Mouse (Mus musculus) limb, embryonic 11.5 days (tissue): ENCODE measurements around the gene Plekha6. TPM values are rescaled to one million over a fixed set of nuclear protein-coding genes. Genes with fewer than 3 reads are reported as not detected.

Experiments
- ATAC-seq: fragments of 200-750 bp; cut with Nextera tagmentation; 2 replicates; pipeline ENCODE4 v1.8.0; 2017; ENCODE audit warnings: low read depth; ENCODE audit not compliant: insufficient number of reproducible peaks, low FRiP score, low TSS enrichment
- DNase-seq: peaks from one replicate; pipeline ENCODE4 v3.0.0-alpha.2; 2015; ENCODE audit warnings: low spot score
- H3K27ac ChIP-seq: fragments of 300-500 bp; sonication (generic); replicated peaks from 2 replicates; pipeline ENCODE4 v1.5.1; 2014; ENCODE audit warnings: low read depth, mild to moderate bottlenecking, low read length
- H3K27me3 ChIP-seq: fragments of 300-500 bp; sonication (generic); 2 replicates; pipeline ENCODE4 v1.6.1; 2014; ENCODE audit warnings: mild to moderate bottlenecking, low read length, mixed read lengths; ENCODE audit not compliant: control insufficient read depth, insufficient read depth
- H3K36me3 ChIP-seq: fragments of 300-500 bp; sonication (generic); 2 replicates; pipeline ENCODE4 v1.6.1; 2014; ENCODE audit warnings: mild to moderate bottlenecking, low read length, moderate library complexity, mixed read lengths; ENCODE audit not compliant: control insufficient read depth, insufficient read depth
- H3K4me1 ChIP-seq: fragments of 300-500 bp; sonication (generic); 2 replicates; pipeline ENCODE4 v1.6.1; 2014; ENCODE audit warnings: low read length, mixed read lengths; ENCODE audit not compliant: control insufficient read depth, insufficient read depth
- H3K4me2 ChIP-seq: fragments of 300-500 bp; sonication (generic); 2 replicates; pipeline ENCODE4 v1.6.1; 2014; ENCODE audit warnings: low read depth, mild to moderate bottlenecking, moderate library complexity; ENCODE audit not compliant: severe bottlenecking
- H3K4me3 ChIP-seq: fragments of 300-500 bp; sonication (generic); 2 replicates; pipeline ENCODE4 v1.5.1; 2014; ENCODE audit warnings: low read depth, low read length
- H3K9ac ChIP-seq: fragments of 300-500 bp; sonication (generic); 2 replicates; pipeline ENCODE4 v1.6.1; 2014; ENCODE audit warnings: mild to moderate bottlenecking, low read length
- H3K9me3 ChIP-seq: fragments of 300-500 bp; sonication (generic); 2 replicates; pipeline ENCODE4 v1.6.1; 2016; ENCODE audit warnings: low read length; ENCODE audit not compliant: control insufficient read depth
- WGBS: fragments of 180-500 bp; shearing (Covaris S2); extraction: QIAGEN DNeasy Blood & Tissue Kit; methylation state at CpG from one replicate; pipeline ENCODE4 v1.1.7; 2014; 5-methylcytosine and 5-hydroxymethylcytosine counted together
- polyA plus RNA-seq: library from polyadenylated mRNA; unstranded; fragments of >200 nt; fragmentation: Nextera tagmentation; extraction: Ambion mirVana; gene quantifications from 2 replicates; pipeline ENCODE4 v1.2.1, GENCODE M21; 2014

Plekha6 gene
- polyA plus RNA-seq, 1 experiment from 2014 or later: 0.75 TPM

- Histone ChIP-seq H3K9ac (no peak overlapping the region), H3K27me3 (no peaks in the 10 kb centered on the region), H3K9me3 (no peaks in the 10 kb centered on the region), H3K4me2 (no peak overlapping the region), H3K4me1 (no peaks in the 10 kb centered on the region), H3K36me3 (no peaks in the 10 kb centered on the region), H3K4me3 (no peak overlapping the region), H3K27ac (no peak overlapping the region)
- DNase-seq: no peak
- ATAC-seq: no peak
- 60% methylated on average over 4 of the region's 4 CpGs for WGBS
These were observed 147.2 kb downstream of the Plekha6 start for GRCm38 (mm10) chr1:133311240-133311639.

GRCm38 (mm10) chr1:133311946-133312345 lies 147.9 kb downstream of the Plekha6 start:
- Histone ChIP-seq H3K9me3 (no peaks in the 10 kb centered on the region), H3K27ac (no peak overlapping the region), H3K9ac (no peak overlapping the region), H3K4me1 (no peaks in the 10 kb centered on the region), H3K27me3 (no peaks in the 10 kb centered on the region), H3K4me3 (no peak overlapping the region), H3K4me2 (no peak overlapping the region), H3K36me3 (no peaks in the 10 kb centered on the region)
- DNase-seq (no peak), ATAC-seq (no peak)
- WGBS: 51% methylated on average over 10 of the region's 10 CpGs

GRCm38 (mm10) chr1:133314364-133314763 lies 150.4 kb downstream of the Plekha6 start:
- WGBS: 19% methylated on average over 8 of the region's 8 CpGs
- peak; percentile 76 for DNase-seq
- H3K9me3 ChIP-seq: no peaks in the 10 kb centered on the region; the same call in 1 of the 2 replicates
- H3K27me3 ChIP-seq: no peaks in the 10 kb centered on the region
- H3K9ac ChIP-seq: no peak overlapping the region
- no peaks in the 10 kb centered on the region for H3K4me1 ChIP-seq
- no peak overlapping the region for H3K4me3 ChIP-seq
- no peak overlapping the region for H3K4me2 ChIP-seq
- ATAC-seq: no peak
- no peak overlapping the region for H3K27ac ChIP-seq
- no peaks in the 10 kb centered on the region for H3K36me3 ChIP-seq

GRCm38 (mm10) chr1:133315775-133316174 lies 151.8 kb downstream of the Plekha6 start:
- DNase-seq (no peak), ATAC-seq (no peak)
- no peak overlapping the region for H3K4me3 ChIP-seq
- no peak overlapping the region for H3K4me2 ChIP-seq
- no peak overlapping the region for H3K27ac ChIP-seq
- H3K27me3 ChIP-seq: no peaks in the 10 kb centered on the region
- H3K9ac ChIP-seq: no peak overlapping the region
- no peaks in the 10 kb centered on the region; the same call in 1 of the 2 replicates for H3K9me3 ChIP-seq
- WGBS: 84% methylated on average over 6 of the region's 6 CpGs
- no peaks in the 10 kb centered on the region for H3K36me3 ChIP-seq
- no peaks in the 10 kb centered on the region for H3K4me1 ChIP-seq

- DNase-seq (no peak), ATAC-seq (no peak)
- Histone ChIP-seq H3K4me3 (no peak overlapping the region), H3K9ac (no peak overlapping the region), H3K9me3 (no peaks in the 10 kb centered on the region; the same call in 1 of the 2 replicates), H3K36me3 (no peaks in the 10 kb centered on the region), H3K27ac (no peak overlapping the region), H3K27me3 (no peaks in the 10 kb centered on the region), H3K4me2 (no peak overlapping the region), H3K4me1 (no peaks in the 10 kb centered on the region)
- 80% methylated on average over 4 of the region's 4 CpGs for WGBS
These were observed 152.6 kb downstream of the Plekha6 start for GRCm38 (mm10) chr1:133316577-133316976.

- 73% methylated on average over 1 of the region's 1 CpGs for WGBS
- Histone ChIP-seq H3K27ac (no peak overlapping the region), H3K4me2 (no peak overlapping the region), H3K4me1 (no peaks in the 10 kb centered on the region), H3K9me3 (no peaks in the 10 kb centered on the region; the same call in 1 of the 2 replicates), H3K9ac (no peak overlapping the region), H3K36me3 (no peaks in the 10 kb centered on the region), H3K4me3 (no peak overlapping the region), H3K27me3 (no peaks in the 10 kb centered on the region)
- DNase-seq: no peak
- no peak for ATAC-seq
These were observed 153.1 kb downstream of the Plekha6 start for GRCm38 (mm10) chr1:133317149-133317548.

DNA sequence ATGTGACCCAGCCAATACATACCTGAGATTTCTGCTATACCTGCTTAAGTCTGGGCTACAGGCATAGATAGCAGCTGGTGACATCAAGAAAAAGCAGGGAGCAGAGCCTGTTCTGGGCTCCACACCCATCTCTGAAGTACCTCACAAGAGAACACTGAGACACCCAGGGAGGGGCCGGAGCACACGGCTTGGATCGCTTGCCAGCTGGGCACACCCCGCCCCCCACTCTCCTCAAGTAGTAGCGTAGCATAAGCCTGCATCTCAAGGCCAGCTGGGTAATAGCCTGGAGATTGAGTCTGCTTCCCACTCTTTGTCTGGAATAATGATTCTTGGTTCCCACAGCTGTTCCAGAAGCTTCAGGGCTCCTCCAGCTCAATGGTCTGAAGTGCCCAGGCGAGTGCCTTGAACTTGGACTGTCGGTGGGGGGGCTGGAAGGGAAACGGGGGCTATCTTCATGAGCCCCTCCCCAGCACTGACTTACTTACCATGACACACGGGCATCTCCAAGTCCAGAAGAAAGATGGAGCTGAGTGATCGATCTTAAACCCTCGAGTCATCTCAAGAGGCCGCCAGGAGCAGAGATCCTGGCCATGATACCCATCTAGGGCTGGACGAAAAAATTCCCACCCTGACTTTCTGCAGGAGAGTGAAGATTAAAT lies 157.4 kb downstream of the Plekha6 start, which contains the start of gene Kiss1:
TSS of gene Kiss1 (plus strand) at position 609 of the 659 bp plus-strand sequence.
- no peak within 1 kb of the TSS for H3K27ac ChIP-seq
- WGBS: 88% methylated on average over 13 of the region's 13 CpGs
- DNase-seq: no peak
- no peak within 1 kb of the TSS for H3K9ac ChIP-seq
- H3K4me3 ChIP-seq: no peak within 1 kb of the TSS
- no peaks in the 10 kb centered on the region; the same call in 1 of the 2 replicates for H3K9me3 ChIP-seq
- no peaks in the 10 kb centered on the region for H3K4me1 ChIP-seq
- H3K36me3 ChIP-seq: no peaks in the 10 kb centered on the region
- H3K4me2 ChIP-seq: no peak within 1 kb of the TSS
- no peak for ATAC-seq
- H3K27me3 ChIP-seq: no peaks in the 10 kb centered on the region

DNA sequence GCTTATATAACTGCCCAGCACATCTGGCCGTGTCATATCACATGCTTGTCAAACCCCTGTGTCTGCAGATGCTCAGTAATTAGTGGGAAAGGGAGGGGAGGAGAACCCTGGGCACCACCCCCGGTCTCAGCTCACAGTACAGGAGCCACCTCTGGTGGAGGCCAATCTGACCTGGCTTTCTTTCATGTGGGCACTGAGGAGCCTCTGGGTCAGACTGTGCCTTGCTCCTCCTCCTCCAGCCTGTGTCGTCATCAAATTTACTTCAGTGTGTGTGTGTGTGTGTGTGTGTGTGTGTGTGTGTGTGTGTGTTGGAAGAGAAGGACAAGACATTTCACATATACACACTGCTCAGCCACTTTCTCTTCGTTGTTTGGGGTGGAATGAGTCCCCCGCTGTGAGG lies 159.3 kb downstream of the Plekha6 start:
- no peaks in the 10 kb centered on the region for H3K4me1 ChIP-seq
- H3K4me3 ChIP-seq: no peak overlapping the region
- H3K4me2 ChIP-seq: no peak overlapping the region
- no peaks in the 10 kb centered on the region; the same call in 1 of the 2 replicates for H3K9me3 ChIP-seq
- no peak for DNase-seq
- no peak for ATAC-seq
- H3K27me3 ChIP-seq: no peaks in the 10 kb centered on the region
- no peak overlapping the region for H3K27ac ChIP-seq
- 43% methylated on average over 5 of the region's 5 CpGs for WGBS
- no peaks in the 10 kb centered on the region for H3K36me3 ChIP-seq
- H3K9ac ChIP-seq: no peak overlapping the region; the same call in 1 of the 2 replicates

GRCm38 (mm10) chr1:133325951-133326350 lies 161.9 kb downstream of the Plekha6 start:
- DNase-seq (no peak), ATAC-seq (no peak)
- H3K4me3 ChIP-seq: no peak overlapping the region
- H3K36me3 ChIP-seq: no peaks in the 10 kb centered on the region
- H3K27me3 ChIP-seq: peaks cover 15% of the 10 kb centered on the region
- no peak overlapping the region for H3K9ac ChIP-seq
- H3K4me1 ChIP-seq: no peaks in the 10 kb centered on the region
- H3K27ac ChIP-seq: no peak overlapping the region
- WGBS: 80% methylated on average over 8 of the region's 8 CpGs
- no peak overlapping the region for H3K4me2 ChIP-seq
- H3K9me3 ChIP-seq: no peaks in the 10 kb centered on the region
